28 mouse cellular contexts compared by ENCODE assay signal in the genomic region with DNA sequence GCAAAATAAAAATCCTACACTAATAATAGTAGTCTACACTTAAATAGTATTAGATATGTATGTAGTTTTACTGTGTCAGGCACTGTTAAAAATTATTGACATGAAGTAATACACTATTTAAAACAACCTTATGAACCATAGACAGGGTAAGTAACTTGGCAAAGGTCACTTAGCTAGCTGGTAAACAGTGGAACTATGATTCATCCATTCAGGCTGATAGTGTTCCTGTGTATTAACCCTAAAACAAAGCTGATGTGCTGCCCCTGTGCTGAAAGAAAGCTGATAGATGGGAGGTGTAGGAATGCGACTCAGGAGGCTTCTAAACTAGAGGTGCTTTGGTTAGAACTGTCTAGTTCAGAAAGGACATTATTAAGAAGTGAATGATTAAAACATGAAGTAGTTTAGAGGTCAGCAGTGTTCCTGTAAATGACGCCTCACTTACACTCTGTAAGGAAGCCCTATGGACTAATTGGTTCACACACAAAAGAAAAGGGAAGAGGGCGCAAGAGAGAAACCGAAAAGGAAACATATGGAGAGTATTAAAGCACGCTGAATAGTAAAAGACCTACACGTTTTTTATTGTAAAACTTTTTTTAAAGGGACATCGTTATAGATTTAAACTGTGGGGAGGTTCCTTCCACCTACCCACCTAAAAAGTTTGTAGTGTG. TPM values are rescaled to one million over a fixed set of nuclear protein-coding genes. Genes with fewer than 3 reads are reported as not detected.
DNase-seq lines count a peak whose midpoint lies in the region; ATAC-seq and TF ChIP-seq lines count a peak whose summit lies in the region.
"Had no signal": no experiment of that assay in that cellular context is flagged by ENCODE, and none has a peak within 500 bp of the region (broad histone marks: within the 10 kb centered on the region; RNA-seq: fewer than 3 reads in every experiment).

No protein-coding gene starts in this region.

- WGBS in small intestine, adult 2 months: 73% methylated on average over 7 of the region's 7 CpGs

- peak; percentile 43 for DNase-seq in adipocyte (ENCODE audit: low spot score)
- peak; percentile 1 for DNase-seq in brain, embryonic 14.5 days (ENCODE audit: low read depth)
- DNase-seq in spleen, postnatal 4 days (ENCODE audit: low spot score in 2 of 2): no peak
- no peak for DNase-seq in thymus, postnatal 0 days (ENCODE audit: low spot score)
- no peak for DNase-seq in heart, postnatal 4 days
- DNase-seq: adrenal gland, adult 2 months; adrenal gland, postnatal 14 days; cerebellum, adult 18-20 months; cerebellum, adult 9-10 months; cerebellum, postnatal 25 days; embryo, embryonic 11 days; gastrocnemius, postnatal 25 days; heart, adult 2 months; heart, postnatal 14 days had no signal

- TF ChIP-seq POLR2A in brain, embryonic 14.5 days (IDR thresholded peaks at IDR 0.05; ENCODE audit: borderline replicate concordance, extremely low read depth, insufficient read depth, insufficient read length, poor library complexity, severe bottlenecking): no peak
- no peak for TF ChIP-seq POLR2A in small intestine, adult 2 months (IDR thresholded peaks at IDR 0.05; ENCODE audit: low read depth, low read length)

- H3K4me1 ChIP-seq in small intestine, adult 2 months (ENCODE audit: control insufficient read depth, insufficient read depth, insufficient read length, low read length): no peaks in the 10 kb centered on the region
- H3K4me1 ChIP-seq: embryonic facial prominence, embryonic 10.5 days; embryonic facial prominence, embryonic 13.5 days; forebrain, embryonic 12.5 days; forebrain, embryonic 15.5 days; heart, embryonic 10.5 days; heart, embryonic 13.5 days; hindbrain, embryonic 10.5 days; hindbrain, embryonic 13.5 days had no signal

- no peaks in the 10 kb centered on the region for H3K27me3 ChIP-seq in small intestine, adult 2 months (ENCODE audit: control insufficient read depth, insufficient read depth, low read length)
- H3K27me3 ChIP-seq: embryonic facial prominence, embryonic 13.5 days; forebrain, embryonic 12.5 days; forebrain, embryonic 15.5 days; heart, embryonic 13.5 days; hindbrain, embryonic 13.5 days had no signal

- peaks cover 10% of the 10 kb centered on the region for H3K36me3 ChIP-seq in small intestine, adult 2 months (ENCODE audit: control insufficient read depth, insufficient read depth, low read length)
- H3K36me3 ChIP-seq: forebrain, embryonic 12.5 days; forebrain, embryonic 15.5 days had no signal

- ATAC-seq in megakaryocyte, adult 5-6 weeks (ENCODE audit: poor library complexity, severe bottlenecking): peak; percentile 59
- no peak for ATAC-seq in CD4-positive, CD25-positive, alpha-beta regulatory T cell, adult 4 months
- ATAC-seq: forebrain, embryonic 15.5 days; hindbrain, embryonic 16.5 days; Patski had no signal

- TF ChIP-seq CTCF in brain, embryonic 14.5 days (IDR thresholded peaks at IDR 0.05; ENCODE audit: borderline replicate concordance, extremely low read depth, insufficient read depth, insufficient read length): no peak
- no peak for TF ChIP-seq CTCF in small intestine, adult 2 months (IDR thresholded peaks at IDR 0.05; ENCODE audit: extremely low read depth, insufficient read length, insufficient replicate concordance, low read depth, low read length)

- H3K4me3 ChIP-seq in small intestine, adult 2 months (ENCODE audit: low read depth, low read length): no peak overlapping the region
- H3K4me3 ChIP-seq: embryonic facial prominence, embryonic 10.5 days; embryonic facial prominence, embryonic 13.5 days; erythroblast, embryonic 14.5 days; forebrain, embryonic 12.5 days; forebrain, embryonic 15.5 days; heart, adult 2 months; heart, embryonic 10.5 days; heart, embryonic 13.5 days; hindbrain, embryonic 10.5 days; hindbrain, embryonic 13.5 days had no signal

- H3K27ac ChIP-seq in small intestine, adult 2 months (ENCODE audit: insufficient read depth, low read depth, low read length): peak overlapping the region; percentile 41; the same call in 1 of the 2 replicates
- H3K27ac ChIP-seq: embryonic facial prominence, embryonic 10.5 days; embryonic facial prominence, embryonic 13.5 days; forebrain, embryonic 12.5 days; forebrain, embryonic 15.5 days; heart, adult 2 months; heart, embryonic 10.5 days; heart, embryonic 13.5 days; hindbrain, embryonic 10.5 days; hindbrain, embryonic 13.5 days had no signal

RNA-seq across cellular contexts. Expression of a gene that starts 15.2 kb away (rescaled TPM):
- polyA plus RNA-seq in brain, embryonic 14.5 days (2012; rRNA removed): 9.4 and 10.8 TPM in 2 replicates
- total RNA-seq in megakaryocyte, adult 5-6 weeks (2015): 105 and 123 TPM in 2 replicates
- 110 and 116 TPM in 2 replicates for total RNA-seq in megakaryocyte, adult 5-6 weeks (2017)
- polyA plus RNA-seq in small intestine, adult 2 months (2012; rRNA removed): 2.1 and 4.8 TPM in 2 replicates
- 14.2 and 15.1 TPM in 2 replicates for polyA plus RNA-seq in thymus, postnatal 0 days (2015; fragmentation: Nextera tagmentation; extraction: Ambion mirVana)
- 10 to 100 TPM in 1 of 2 experiments, 1 to 10 TPM in 1; 7.6 to 11.0 TPM for polyA plus RNA-seq in CD4-positive, CD25-positive, alpha-beta regulatory T cell, adult 4 months (2017; shearing (Covaris generic))
- total RNA-seq in heart, postnatal 4 days (2021): 10 to 100 TPM; 15.6 to 16.6 TPM

RNA-seq across cellular contexts. Expression of a gene that starts 46.0 kb away (rescaled TPM):
- 9.5 and 10.3 TPM in 2 replicates for polyA plus RNA-seq in brain, embryonic 14.5 days (2012; rRNA removed)
- 3.2 and 4.8 TPM in 2 replicates for total RNA-seq in megakaryocyte, adult 5-6 weeks (2015)
- total RNA-seq in megakaryocyte, adult 5-6 weeks (2017): 4.3 and 6.7 TPM in 2 replicates
- 0.11 and 0.32 TPM in 2 replicates for polyA plus RNA-seq in small intestine, adult 2 months (2012; rRNA removed)
- 5.5 and 6.3 TPM in 2 replicates for polyA plus RNA-seq in thymus, postnatal 0 days (2015; fragmentation: Nextera tagmentation; extraction: Ambion mirVana)
- 1 to 10 TPM; 1.2 to 1.3 TPM for polyA plus RNA-seq in CD4-positive, CD25-positive, alpha-beta regulatory T cell, adult 4 months (2017; shearing (Covaris generic))
- 1 to 10 TPM; 5.4 to 6.7 TPM for total RNA-seq in heart, postnatal 4 days (2021)

Comparison
In these comparisons a context has a peak if more than half of its experiments do, and no peak if none do; other contexts are left out.
1. DNase-seq: peak in adipocyte (single experiment) and brain, embryonic 14.5 days (single experiment); none in spleen, postnatal 4 days (0 of 2), thymus, postnatal 0 days (single experiment) and heart, postnatal 4 days (single experiment).